Mouse (Mus musculus): ENCODE data around the gene Csk. TPM values are rescaled to one million over a fixed set of nuclear protein-coding genes. Genes with fewer than 3 reads are reported as not detected.
A peak's percentile ranks its signal among the peaks of the same experiment; 100 is the strongest.

Csk gene
- total RNA-seq, 1 experiment from 2014 or later = 166 TPM

DNA sequence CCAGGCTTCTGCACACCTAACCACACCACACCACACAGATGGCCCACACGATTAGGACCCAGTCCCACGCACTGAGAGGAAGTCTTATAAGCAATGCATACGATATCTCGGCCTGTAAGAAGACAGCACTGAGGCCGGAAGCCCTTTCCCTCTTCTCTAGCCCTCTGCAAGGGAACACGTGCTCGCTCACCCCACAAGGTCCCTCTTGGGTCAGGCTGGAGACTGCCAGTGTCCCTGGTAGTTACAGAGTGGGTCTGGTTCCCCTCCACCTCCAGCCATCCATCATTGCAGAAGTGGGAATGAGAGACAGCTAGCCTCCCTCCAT is 9.6 kb downstream of the Csk start:
- ATAC-seq (replicated peaks in 1 of 2; ENCODE audit: insufficient read depth in 1 of 2, low FRiP score in 2 of 2, low TSS enrichment in 1 of 2, low read depth in 1 of 2, poor library complexity in 2 of 2, severe bottlenecking in 2 of 2) = peak; percentile 9; a peak in 1 of 4 replicates

DNA sequence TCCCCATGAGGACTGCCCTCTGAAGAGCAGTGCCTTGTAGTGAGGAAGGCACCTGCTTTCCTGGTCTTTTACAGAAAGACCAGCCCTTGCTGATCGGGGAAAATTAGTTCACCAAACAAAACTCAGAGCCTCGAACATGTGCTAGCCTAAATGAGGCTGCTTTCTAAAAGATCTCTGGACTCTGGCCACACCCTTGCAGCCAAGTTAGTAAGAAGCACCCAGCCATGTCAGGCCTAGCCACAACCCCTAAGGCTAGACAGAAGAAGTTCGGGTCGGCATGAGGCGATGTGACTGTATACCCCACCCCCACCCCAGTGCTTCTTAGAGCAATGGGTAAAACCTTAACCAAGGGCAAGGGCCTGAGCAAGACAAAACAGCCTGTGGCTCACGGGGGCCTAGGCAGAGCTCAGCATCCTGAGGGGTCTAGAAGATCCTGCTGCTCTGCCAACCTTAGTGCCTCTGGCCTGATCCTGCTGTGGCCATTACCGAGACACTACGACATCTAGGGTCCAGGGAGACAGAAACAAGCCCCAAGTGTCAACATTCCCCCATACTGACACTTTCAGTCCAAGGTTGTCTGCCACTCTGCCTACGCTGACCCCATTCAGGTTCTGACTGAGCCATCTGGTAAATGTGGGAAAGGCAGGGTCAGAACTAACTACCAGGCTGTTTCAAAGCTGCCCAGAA is 10.1 kb downstream of the Csk start:
- no peak for ATAC-seq (replicated peaks in 1 of 2; ENCODE audit: insufficient read depth in 1 of 2, low FRiP score in 2 of 2, low TSS enrichment in 1 of 2, low read depth in 1 of 2, poor library complexity in 2 of 2, severe bottlenecking in 2 of 2)

DNA sequence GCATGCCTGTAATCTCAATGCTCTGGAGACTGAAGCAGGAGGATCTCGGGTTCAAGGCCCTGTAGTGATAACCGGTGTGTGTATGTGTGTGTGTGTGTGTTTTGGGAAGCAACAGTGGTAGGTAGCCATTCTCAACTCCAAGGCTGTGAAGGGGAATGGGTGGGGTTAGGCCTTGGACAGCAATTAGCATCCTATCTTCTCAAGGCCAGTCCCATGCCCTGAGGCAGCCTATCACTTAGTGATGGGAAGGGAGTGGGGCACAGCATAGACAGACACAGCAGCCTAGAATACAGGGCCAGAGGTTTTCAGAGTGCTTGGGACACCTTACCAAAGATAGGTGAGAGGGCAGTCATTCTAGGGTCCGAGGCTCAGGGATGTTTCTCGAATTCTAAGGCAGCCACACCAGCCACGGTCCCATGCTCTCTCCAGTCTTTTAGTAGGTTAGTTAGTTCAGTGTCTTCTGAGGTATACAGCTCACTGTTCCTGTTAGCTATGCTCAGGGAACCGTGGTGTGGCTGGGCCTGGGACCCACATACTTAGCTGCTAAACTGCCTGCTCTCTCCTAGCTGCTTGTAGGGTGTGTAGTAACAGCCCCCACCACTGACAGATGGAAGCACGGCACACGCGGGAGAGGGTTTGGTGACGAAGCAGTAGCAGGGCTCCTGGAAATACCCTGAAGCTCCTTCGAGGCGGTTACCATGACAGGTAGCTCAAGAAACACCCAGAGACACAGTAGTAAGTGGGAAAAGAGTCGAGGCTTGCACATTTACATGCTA is 11.5 kb downstream of the Csk start:
- no peak for ATAC-seq (replicated peaks in 1 of 2; ENCODE audit: insufficient read depth in 1 of 2, low FRiP score in 2 of 2, low TSS enrichment in 1 of 2, low read depth in 1 of 2, poor library complexity in 2 of 2, severe bottlenecking in 2 of 2)

DNA sequence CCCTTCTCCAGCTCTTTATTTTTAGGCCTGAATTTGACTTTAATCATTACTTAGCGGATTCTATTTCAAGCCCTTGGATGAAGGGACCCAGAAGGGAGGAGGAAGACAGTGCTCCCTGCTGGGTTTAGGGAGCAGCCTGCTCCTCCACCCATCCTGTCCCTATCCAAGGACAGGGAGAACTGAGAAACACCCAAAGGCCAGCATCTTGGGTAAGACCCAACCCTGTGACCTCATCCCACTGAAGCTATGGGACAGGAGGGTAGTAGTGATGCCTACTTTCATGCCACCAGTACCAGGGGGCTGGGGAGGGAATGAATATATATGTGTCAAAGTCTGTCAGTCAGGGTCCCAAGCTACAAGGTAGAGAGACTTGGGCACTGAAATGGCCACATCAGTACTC is 12.4 kb downstream of the Csk start:
- no peak for ATAC-seq (replicated peaks in 1 of 2; ENCODE audit: insufficient read depth in 1 of 2, low FRiP score in 2 of 2, low TSS enrichment in 1 of 2, low read depth in 1 of 2, poor library complexity in 2 of 2, severe bottlenecking in 2 of 2)

DNA sequence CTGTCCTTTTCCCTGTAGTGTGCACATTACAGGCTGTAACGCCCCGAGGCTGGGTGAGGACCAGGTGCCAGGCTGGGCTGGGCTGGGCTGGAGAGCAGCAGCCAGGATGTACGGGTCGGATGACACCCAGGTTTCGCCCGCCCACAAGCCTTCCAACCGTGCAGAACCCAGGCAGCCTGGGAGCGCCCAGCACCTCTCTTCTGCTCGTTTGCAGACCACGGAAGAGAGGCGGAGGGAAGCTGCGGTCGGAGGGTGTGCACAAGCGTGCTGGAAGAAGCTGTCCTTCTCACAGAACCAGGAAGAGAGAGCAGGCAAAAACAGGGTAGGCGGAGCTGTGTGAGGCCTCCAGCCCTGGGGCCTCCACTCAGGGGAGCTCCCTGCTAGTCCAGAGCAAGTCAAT is 13.0 kb downstream of the Csk start:
- ATAC-seq (replicated peaks in 1 of 2; ENCODE audit: insufficient read depth in 1 of 2, low FRiP score in 2 of 2, low TSS enrichment in 1 of 2, low read depth in 1 of 2, poor library complexity in 2 of 2, severe bottlenecking in 2 of 2) = peak; percentile 83 to 85

DNA sequence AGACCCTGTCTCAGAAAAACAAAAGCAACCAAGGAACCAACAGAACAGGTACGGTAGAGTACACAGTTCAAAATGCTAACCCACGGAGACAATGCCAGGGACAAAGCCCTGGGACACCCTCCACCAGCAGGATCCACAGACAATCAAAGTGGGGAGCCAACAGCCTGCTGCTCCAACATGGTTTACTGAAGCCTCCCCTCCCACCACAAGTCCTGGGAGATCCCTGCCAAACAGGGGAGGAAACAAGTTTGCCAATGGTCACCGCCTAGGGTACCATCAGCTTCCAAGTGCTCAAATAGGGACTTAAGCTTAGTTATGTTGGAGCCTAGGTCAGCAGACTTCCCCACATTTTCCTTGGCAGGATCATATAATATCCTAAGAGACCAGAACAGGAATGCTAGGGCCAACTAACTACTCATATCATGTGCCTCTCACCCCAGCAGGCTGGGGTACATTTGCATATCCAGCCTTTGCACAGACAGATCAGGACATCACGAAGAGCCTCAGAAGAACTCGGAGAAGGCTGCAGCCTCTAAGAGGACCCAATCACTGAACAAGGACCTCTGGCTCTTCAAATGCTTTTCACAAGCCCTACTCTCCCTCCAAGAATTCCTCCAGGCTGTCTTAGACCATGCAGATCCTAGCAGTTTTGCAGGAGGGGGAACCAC is 13.6 kb downstream of the Csk start:
- no peak for ATAC-seq (replicated peaks in 1 of 2; ENCODE audit: insufficient read depth in 1 of 2, low FRiP score in 2 of 2, low TSS enrichment in 1 of 2, low read depth in 1 of 2, poor library complexity in 2 of 2, severe bottlenecking in 2 of 2)

DNA sequence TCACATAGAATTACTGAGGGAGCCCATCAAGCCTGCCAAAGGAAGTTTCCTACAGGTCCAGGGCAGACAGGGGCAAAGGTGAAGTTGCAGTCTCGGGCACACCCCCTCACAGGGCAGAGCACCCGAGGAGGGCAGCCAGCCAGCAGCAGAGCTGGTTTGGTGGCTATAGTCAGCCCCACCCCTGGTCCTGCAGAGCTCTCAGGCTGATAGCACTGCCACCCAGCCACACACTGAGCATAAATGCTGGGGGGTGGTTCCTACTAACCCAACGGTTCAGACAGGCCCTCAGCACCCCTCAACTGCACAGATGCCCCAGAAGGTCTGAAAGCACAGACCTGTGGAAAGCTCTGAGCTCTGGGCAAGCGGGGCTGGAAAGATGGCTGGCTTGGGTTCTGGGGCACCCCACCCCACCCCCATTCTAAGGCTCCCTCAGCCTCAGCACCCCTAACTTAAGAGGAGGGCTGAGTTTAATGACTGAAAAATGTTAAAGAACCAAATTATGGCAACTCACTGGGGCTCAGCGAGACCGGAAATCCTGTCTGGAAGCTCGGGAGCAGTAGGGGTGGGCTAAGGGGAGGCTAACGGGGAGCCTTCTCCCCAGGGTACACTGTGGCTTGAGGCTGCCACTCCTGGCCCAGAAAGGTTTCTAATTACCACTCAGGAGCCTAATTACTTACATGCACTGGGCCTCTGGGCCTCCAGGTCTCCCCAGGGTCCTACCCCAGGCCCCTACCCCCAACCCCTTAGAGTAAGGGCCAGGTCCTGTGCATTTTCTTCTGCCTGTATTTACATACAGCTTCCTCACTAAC is 14.6 kb downstream of the Csk start:
- ATAC-seq (replicated peaks in 1 of 2; ENCODE audit: insufficient read depth in 1 of 2, low FRiP score in 2 of 2, low TSS enrichment in 1 of 2, low read depth in 1 of 2, poor library complexity in 2 of 2, severe bottlenecking in 2 of 2) = peak in 1 of 2 experiments; percentile 18; a peak in 1 of 4 replicates

DNA sequence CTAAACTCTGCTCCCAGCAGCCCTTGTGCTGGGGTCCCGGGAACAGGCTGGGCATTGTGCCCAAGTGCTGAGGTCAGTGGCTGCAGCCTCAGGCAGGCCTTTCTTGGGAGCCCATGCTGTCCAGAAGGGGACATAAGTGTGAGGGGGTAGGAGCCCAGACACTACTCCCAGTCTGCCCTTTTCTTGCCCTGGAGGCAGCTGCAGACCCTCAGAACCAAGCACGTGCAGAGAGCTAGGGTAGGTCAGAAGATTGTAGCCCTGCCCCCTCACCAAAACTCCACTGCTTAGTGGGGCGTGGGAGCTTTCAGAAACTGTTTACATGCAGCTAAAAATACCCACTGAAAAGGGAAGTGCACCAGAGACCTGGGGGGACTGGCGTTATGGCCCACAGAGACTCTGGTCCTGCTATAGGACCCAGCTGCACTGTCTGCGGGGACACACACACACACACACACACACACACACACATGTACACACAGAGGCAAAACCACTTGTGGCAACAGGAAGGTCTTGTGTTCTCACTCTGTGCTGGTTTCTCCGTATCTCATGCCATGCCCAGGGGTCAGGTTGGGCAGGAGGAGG is 15.6 kb downstream of the Csk start:
- ATAC-seq (replicated peaks in 1 of 2; ENCODE audit: insufficient read depth in 1 of 2, low FRiP score in 2 of 2, low TSS enrichment in 1 of 2, low read depth in 1 of 2, poor library complexity in 2 of 2, severe bottlenecking in 2 of 2) = peak; percentile 39 to 56

DNA sequence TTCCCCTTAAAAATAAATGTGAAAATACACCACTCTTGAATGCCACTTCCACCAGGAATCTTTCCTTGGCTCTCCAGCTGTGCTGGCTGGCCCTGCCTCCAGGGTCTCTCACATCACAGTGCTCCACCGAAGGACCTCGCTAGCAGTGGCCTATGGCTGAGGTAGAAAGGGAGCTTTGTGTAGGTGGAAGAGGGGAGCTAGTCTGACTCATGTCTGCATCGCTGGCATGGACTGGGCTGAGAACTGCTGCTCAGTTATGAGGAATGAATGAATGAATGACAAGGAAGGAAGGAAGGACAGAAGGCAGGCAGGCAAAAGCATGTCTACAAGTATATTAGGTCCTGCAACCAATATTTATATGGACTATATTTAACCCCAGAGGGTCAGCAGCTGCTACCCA is 16.2 kb downstream of the Csk start:
- ATAC-seq (replicated peaks in 1 of 2; ENCODE audit: insufficient read depth in 1 of 2, low FRiP score in 2 of 2, low TSS enrichment in 1 of 2, low read depth in 1 of 2, poor library complexity in 2 of 2, severe bottlenecking in 2 of 2) = no peak

DNA sequence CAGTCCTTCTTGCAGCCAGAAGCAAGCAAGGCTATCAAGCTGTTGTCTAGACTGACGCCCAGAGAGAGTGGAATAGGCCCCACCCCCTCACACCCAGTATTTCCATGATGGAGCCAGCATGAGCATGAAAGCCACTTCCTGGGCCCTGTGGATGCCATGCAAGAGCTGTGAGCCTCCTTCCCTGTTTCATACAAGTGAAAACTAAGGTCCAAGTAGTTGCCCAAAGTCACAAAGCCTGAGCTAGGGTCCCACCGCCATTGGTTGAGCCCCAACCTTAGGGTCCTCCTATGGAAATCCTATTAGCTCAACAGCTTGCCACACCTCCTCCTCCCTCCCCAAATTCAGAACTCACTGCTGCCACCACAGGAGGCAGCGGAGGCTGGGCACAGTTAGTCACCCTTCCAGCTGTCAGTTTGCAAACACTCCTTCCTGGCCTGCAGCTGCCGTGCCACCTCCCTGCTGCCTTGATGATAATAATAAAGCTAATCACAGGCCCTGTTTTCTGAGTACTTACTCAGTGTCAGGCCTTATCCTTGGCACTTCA is 19.9 kb downstream of the Csk start:
- ATAC-seq (replicated peaks in 1 of 2; ENCODE audit: insufficient read depth in 1 of 2, low FRiP score in 2 of 2, low TSS enrichment in 1 of 2, low read depth in 1 of 2, poor library complexity in 2 of 2, severe bottlenecking in 2 of 2) = no peak

DNA sequence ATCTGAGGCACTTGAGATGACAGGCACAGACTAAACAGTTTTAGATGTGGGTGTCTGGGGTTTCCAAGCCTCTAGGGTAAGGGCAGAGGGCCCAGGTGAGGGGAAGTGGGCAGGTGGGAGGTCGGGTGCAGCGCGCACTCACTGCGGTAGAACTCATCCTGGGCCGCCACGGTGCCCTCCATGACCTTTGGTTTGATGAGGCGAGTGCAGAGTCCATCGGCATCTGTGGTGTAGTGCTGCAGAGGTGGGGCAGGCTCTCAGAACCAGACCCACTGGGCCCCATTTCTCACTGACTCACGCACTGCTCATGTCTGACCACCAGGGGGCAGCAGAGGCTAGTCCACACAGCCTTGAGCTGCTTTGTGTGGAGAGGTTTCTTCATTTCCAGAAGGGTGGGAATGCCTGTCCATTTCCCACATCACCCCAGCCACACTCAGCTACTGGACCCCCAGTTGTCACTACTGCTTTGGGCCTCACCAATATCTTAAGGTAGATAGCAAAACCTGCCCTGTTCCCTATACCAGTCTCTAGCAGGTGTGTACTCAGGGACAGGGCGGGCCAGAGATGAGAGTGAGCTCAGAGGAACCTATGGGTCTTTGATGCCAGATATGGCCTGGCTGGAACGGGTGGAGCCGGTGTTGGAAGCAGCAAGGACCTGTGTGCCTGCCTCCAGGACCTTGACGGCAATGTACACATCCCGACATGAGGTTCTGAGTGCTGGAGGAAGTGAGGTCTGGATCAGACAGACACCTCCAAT is 24.1 kb downstream of the Csk start:
- ATAC-seq (replicated peaks in 1 of 2; ENCODE audit: insufficient read depth in 1 of 2, low FRiP score in 2 of 2, low TSS enrichment in 1 of 2, low read depth in 1 of 2, poor library complexity in 2 of 2, severe bottlenecking in 2 of 2) = peak; percentile 46 to 78; a peak in 3 of 4 replicates

DNA sequence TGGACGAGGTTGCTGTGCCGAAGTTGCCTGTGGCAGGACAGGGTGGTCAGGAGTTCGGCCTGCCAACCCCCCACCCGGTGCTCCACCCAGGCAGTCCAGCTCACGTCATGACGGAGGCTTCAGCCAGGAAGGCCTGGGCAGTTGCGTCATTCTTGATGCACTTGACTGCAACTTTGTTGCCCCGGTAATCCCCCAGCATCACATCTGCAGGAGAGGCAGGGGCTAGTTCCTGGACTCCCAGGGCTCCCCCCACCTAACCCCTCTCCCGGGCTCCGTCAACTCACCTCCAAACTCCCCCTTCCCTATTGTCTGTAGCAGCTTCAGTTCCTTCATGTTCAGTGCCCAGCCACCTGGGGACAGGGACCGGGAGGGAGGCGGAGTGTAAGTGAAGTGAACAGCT is 24.7 kb downstream of the Csk start:
- ATAC-seq (replicated peaks in 1 of 2; ENCODE audit: insufficient read depth in 1 of 2, low FRiP score in 2 of 2, low TSS enrichment in 1 of 2, low read depth in 1 of 2, poor library complexity in 2 of 2, severe bottlenecking in 2 of 2) = no peak

DNA sequence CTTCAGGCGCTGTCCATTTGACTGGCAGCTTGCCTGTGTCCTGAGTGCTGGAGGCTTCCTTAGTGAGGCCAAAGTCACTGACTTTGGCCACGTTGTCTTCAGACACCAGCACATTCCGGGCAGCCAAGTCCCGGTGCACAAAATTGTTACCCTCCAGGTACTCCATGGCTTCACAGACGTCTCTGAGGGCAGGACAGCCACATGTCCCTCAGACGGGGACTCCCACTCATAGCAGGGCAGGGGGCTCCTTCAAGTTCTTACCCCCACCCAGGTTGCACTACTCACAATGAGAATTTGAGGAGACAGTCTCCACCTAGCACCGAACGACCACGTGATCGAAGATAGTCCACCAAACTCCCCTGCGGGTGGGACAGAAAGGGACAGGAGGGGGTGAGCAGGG is 25.5 kb downstream of the Csk start:
- ATAC-seq (replicated peaks in 1 of 2; ENCODE audit: insufficient read depth in 1 of 2, low FRiP score in 2 of 2, low TSS enrichment in 1 of 2, low read depth in 1 of 2, poor library complexity in 2 of 2, severe bottlenecking in 2 of 2) = no peak

DNA sequence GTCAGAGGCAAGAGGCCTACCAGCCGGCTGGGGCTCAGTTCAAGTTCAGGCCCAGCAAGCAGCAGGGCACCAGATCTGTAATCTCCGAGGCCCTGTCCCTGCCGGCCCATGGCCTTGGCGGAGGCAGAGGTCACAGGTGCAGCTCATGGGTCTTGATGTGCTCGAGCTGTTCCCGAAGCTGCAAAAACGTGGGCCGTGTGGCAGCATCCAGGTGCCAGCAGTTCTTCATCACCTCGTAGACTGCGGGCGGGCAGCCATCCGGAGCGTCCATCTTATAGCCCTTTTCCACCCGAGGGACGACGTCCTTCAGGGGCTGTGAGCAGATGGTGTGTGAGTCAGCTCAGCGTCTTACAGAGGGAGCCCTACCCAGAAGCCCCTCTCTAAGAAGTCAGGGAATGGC is 26.2 kb downstream of the Csk start:
- ATAC-seq (replicated peaks in 1 of 2; ENCODE audit: insufficient read depth in 1 of 2, low FRiP score in 2 of 2, low TSS enrichment in 1 of 2, low read depth in 1 of 2, poor library complexity in 2 of 2, severe bottlenecking in 2 of 2) = no peak

DNA sequence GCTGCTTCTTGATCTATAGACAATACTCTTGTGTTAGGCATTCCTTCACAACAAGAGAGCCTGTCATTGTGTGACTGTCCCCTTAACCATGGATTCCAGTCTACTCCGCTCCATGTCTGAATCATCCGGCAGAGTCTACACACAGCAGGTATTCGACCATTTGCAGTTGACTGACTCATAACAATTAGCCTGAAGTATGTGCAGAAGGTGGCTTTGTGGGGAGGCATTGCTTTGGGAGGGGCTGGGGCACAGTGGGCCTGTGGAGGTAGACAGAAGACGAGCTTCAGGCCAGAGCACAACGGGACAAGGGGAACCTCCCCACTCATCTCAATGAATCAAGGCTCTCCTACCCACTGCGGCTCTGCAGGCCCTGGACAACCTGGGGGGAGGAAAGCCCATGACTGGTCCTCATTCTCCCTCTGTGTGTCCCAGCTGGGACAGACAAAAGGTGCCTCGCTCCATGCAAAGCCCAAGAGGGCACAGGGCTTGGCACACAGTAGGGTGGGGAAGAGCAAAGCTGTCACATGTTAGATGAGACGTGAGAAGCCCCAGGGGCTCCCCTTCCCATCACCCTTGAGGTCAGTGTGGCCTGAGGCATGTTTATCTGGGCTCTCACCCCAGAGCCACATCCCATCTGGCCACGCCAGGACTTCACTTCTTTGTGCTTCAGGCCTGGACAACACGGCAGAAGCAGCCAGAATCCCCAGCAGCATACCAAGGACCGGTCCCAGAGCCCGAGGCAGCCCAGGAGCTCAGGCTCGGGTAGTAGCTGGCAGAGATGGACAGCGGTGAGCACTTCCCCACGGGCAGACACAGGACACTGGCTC is 27.5 kb downstream of the Csk start:
- ATAC-seq (replicated peaks in 1 of 2; ENCODE audit: insufficient read depth in 1 of 2, low FRiP score in 2 of 2, low TSS enrichment in 1 of 2, low read depth in 1 of 2, poor library complexity in 2 of 2, severe bottlenecking in 2 of 2) = no peak

DNA sequence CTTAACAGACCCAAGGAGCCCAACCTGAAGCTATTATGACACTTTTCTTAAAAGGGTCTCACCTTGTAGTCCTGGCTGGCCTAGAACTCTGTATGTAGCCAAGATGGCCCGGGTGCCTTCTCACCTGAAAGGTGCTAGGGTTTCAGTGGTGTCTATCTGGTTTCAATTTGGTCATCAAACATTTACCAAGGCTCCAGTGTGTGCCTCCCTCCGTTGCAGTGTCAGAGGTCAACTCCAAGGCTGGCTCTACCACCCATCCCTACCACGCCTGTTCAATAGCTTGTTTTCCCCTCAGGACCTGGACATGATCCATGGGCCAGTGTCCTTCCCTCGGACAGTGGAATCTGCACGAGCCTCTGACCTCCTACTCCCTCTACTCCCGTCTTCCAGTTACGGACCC is 29.1 kb downstream of the Csk start:
- ATAC-seq (replicated peaks in 1 of 2; ENCODE audit: insufficient read depth in 1 of 2, low FRiP score in 2 of 2, low TSS enrichment in 1 of 2, low read depth in 1 of 2, poor library complexity in 2 of 2, severe bottlenecking in 2 of 2) = no peak
